Mouse (Mus musculus): ENCODE results near the gene Gm28998. TPM values are rescaled to one million over a fixed set of nuclear protein-coding genes. Genes with fewer than 3 reads are reported as not detected.
"Not testable (repeated sequence)": the region's sequence is repeated elsewhere in the genome, so short reads cannot be mapped to it uniquely, and the experiment has no call there.

Gene Gm28998
- not detected in 2 replicates for polyA plus RNA-seq (2015; fragmentation: Nextera tagmentation; extraction: Ambion mirVana)

DNA sequence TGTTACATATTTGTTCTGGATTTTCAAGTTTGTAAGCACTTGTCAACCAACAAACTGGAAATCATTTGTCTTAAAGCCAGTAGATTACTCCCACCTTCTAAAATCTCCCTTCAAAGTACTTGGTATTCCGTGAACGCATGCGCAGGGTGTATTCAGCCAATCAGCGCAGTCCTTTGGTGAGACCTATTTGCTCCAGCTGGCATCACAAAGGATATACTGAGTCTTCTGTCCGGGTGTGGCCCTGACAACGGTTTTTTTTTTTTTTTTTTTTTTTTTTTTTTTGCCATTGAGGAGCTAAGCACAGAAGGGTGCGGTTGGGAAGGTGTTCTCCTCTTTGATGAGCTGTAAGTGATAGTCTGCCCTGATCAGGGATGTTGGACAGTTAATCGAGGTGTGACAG lies at the start of gene Gm28998:
Gene Gm28998, plus strand, starts transcription at position 301 of the 400 bp plus-strand sequence.
- H3K4me3 ChIP-seq (ENCODE audit: low read length); ATAC-seq (replicated peaks; ENCODE audit: extremely low read depth, insufficient read depth, low FRiP score); H3K27ac ChIP-seq (ENCODE audit: low read length); H3K4me2 ChIP-seq (ENCODE audit: low read depth, low read length); H3K9me3 ChIP-seq (replicated peaks; ENCODE audit: control insufficient read depth, low read length); H3K27me3 ChIP-seq (ENCODE audit: control insufficient read depth, insufficient read depth, low read length); H3K4me1 ChIP-seq (ENCODE audit: control insufficient read depth, insufficient read depth, low read length); H3K9ac ChIP-seq (ENCODE audit: low read length); H3K36me3 ChIP-seq (ENCODE audit: control insufficient read depth, insufficient read depth): not testable (repeated sequence)
- WGBS = no CpG with 5 or more reads among the region's 8 CpGs

Other genes starting within 250 kb of the Gm28998 start
- not detected in 2 replicates for gene Gm21244, start 84.5 kb upstream of the Gm28998 start, polyA plus RNA-seq (2015; fragmentation: Nextera tagmentation; extraction: Ambion mirVana)
- not detected in 2 replicates for gene Gm21788, start 151.2 kb downstream of the Gm28998 start, polyA plus RNA-seq (2015; fragmentation: Nextera tagmentation; extraction: Ambion mirVana)

All from heart, embryonic 16.5 days (tissue).